Mouse (Mus musculus) limb, embryonic 12.5 days (tissue): ENCODE measurements around the gene Etd. TPM values are rescaled to one million over a fixed set of nuclear protein-coding genes. Genes with fewer than 3 reads are reported as not detected.
"Not testable (repeated sequence)": the region's sequence is repeated elsewhere in the genome, so short reads cannot be mapped to it uniquely, and the experiment has no call there.

Experiments used
- ATAC-seq: fragments of 200-750 bp; cut with Nextera tagmentation; 2 replicates; pipeline ENCODE4 v1.8.0; 2017; ENCODE audit warnings: low read depth, moderate TSS enrichment; ENCODE audit not compliant: insufficient number of reproducible peaks, insufficient read depth, low FRiP score, low TSS enrichment
- H3K27ac ChIP-seq: fragments of 300-500 bp; sonication (generic); 2 replicates; pipeline ENCODE4 v1.5.1; 2016; ENCODE audit warnings: mild to moderate bottlenecking, moderate library complexity
- H3K27me3 ChIP-seq: fragments of 300-500 bp; sonication (generic); 2 replicates; pipeline ENCODE4 v1.6.1; 2016; ENCODE audit warnings: mild to moderate bottlenecking, moderate library complexity
- H3K36me3 ChIP-seq: fragments of 300-500 bp; sonication (generic); 2 replicates; pipeline ENCODE4 v1.6.1; 2016; ENCODE audit warnings: mild to moderate bottlenecking, moderate library complexity
- H3K4me1 ChIP-seq: fragments of 300-500 bp; sonication (generic); replicated peaks from 2 replicates; pipeline ENCODE4 v1.6.1; 2016
- H3K4me2 ChIP-seq: fragments of 300-500 bp; sonication (generic); 2 replicates; pipeline ENCODE4 v1.6.1; 2016; ENCODE audit warnings: mild to moderate bottlenecking, moderate library complexity
- H3K4me3 ChIP-seq: fragments of 300-500 bp; sonication (generic); replicated peaks from 2 replicates; pipeline ENCODE4 v1.5.1; 2016; ENCODE audit warnings: mild to moderate bottlenecking
- H3K9ac ChIP-seq: fragments of 300-500 bp; sonication (generic); replicated peaks from 2 replicates; pipeline ENCODE4 v1.6.1; 2016; ENCODE audit warnings: mild to moderate bottlenecking, moderate library complexity
- H3K9me3 ChIP-seq: fragments of 300-500 bp; sonication (generic); 2 replicates; pipeline ENCODE4 v1.6.1; 2016; ENCODE audit warnings: mild to moderate bottlenecking, moderate library complexity
- WGBS: fragments of 180-500 bp; shearing (Covaris S2); methylation state at CpG from one replicate; pipeline ENCODE4 v1.1.7; 2016; 5-methylcytosine and 5-hydroxymethylcytosine counted together
- polyA plus RNA-seq: library from polyadenylated mRNA; unstranded; fragments of >200 nt; fragmentation: Nextera tagmentation; extraction: Ambion mirVana; gene quantifications from 2 replicates; pipeline ENCODE4 v1.2.1, GENCODE M21; 2016

Gene Etd
- not detected in 2 replicates for polyA plus RNA-seq

GRCm38 (mm10) chrX:53434618-53435017 lies at the start of gene Etd:
Gene Etd, plus strand, starts transcription at chrX:53434918.
- WGBS: 90% methylated on average over 3 of the region's 3 CpGs
- Histone ChIP-seq H3K4me2 (no peak within 1 kb of the TSS), H3K9ac (no peak within 1 kb of the TSS), H3K36me3 (no peaks in the 10 kb centered on the region), H3K4me1 (no peaks in the 10 kb centered on the region), H3K9me3 (no peaks in the 10 kb centered on the region), H3K27me3 (no peaks in the 10 kb centered on the region), H3K4me3 (no peak within 1 kb of the TSS), H3K27ac (no peak within 1 kb of the TSS)
- ATAC-seq: no peak

- Histone ChIP-seq H3K4me1 (no peaks in the 10 kb centered on the region), H3K27ac (no peak overlapping the region)
Measured at GRCm38 (mm10) chrX:53386362-53386761, 48.4 kb upstream of the Etd start.

DNA sequence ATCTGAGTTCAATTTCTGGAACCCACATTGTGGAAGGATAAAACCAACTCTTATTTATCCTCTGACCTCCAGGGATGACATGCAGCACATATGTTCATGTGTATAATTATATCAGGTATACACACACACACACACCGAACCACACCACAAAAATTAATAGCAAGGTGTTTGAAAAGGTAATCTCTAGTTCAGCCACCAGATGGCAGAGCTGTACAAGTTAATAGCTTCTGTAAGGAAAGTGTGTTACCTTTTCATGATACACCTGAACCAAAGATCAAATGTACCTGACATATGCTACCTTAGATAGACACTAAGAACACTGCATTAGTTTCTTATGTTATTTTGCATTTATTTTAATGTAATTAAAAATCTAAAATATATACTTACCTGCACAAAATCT lies 1.8 kb upstream of the Etd start:
- Histone ChIP-seq H3K4me3 (no peak overlapping the region), H3K27me3 (no peaks in the 10 kb centered on the region), H3K9me3 (no peaks in the 10 kb centered on the region), H3K27ac (no peak overlapping the region), H3K9ac (no peak overlapping the region), H3K4me1 (no peaks in the 10 kb centered on the region), H3K36me3 (no peaks in the 10 kb centered on the region), H3K4me2 (no peak overlapping the region)
- no peak for ATAC-seq
- WGBS: 82% methylated on average over 1 of the region's 1 CpGs

More at GRCm38 (mm10) chrX:53386362-53386761, 48.4 kb upstream of the Etd start:
- no peak overlapping the region for H3K9ac ChIP-seq
- H3K4me2 ChIP-seq: no peak overlapping the region
- 69% methylated on average over 3 of the region's 3 CpGs for WGBS
- no peaks in the 10 kb centered on the region for H3K36me3 ChIP-seq
- H3K27me3 ChIP-seq: no peaks in the 10 kb centered on the region
- H3K4me3 ChIP-seq: no peak overlapping the region
- ATAC-seq: no peak
- no peaks in the 10 kb centered on the region for H3K9me3 ChIP-seq

DNA sequence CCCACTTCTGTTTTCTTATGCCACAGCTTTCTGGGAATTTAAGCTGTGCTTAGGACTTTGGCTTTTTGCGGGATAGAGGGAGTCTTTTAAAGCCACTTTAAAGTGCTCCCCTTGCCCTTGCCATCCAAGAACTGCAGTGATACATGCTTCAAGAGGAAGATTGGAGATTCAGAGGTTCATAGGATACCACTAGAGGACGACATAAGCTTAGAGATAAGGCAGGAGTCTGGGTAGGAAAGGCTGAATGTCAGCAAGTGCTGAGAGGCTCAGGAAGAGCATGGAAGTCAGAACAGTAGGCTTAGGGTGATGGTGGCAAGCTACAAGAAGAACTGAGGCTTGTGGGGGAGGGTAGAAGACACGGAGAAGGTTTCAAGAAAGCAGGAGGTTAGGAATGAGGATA lies 24.9 kb downstream of the Etd start:
- no peak for ATAC-seq
- no peak overlapping the region for H3K4me3 ChIP-seq
- H3K4me2 ChIP-seq: no peak overlapping the region
- H3K9ac ChIP-seq: no peak overlapping the region
- no peaks in the 10 kb centered on the region for H3K36me3 ChIP-seq
- no peaks in the 10 kb centered on the region for H3K4me1 ChIP-seq
- no peak overlapping the region for H3K27ac ChIP-seq
- no peaks in the 10 kb centered on the region for H3K9me3 ChIP-seq
- WGBS: 38% methylated on average over 3 of the region's 3 CpGs
- no peaks in the 10 kb centered on the region for H3K27me3 ChIP-seq

DNA sequence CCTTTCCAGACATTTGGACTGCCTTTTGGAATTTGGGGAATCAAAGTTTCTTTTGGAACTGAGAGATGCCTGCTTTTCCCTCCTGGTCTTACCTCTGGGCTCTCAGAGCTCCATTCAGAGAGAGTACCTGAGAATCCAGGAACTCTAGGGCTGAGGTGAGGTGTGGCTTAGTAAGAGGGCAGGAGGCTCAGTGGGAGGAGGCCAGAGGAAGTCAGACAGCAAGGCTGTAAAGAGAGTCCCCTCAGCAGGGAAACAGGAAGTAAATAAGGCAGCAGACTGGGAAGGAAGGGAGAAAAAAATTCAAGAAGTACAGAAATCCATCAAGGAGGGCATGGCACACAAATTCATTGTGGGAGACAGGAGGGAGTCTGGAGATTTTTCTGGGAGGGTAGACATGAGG lies 29.5 kb downstream of the Etd start:
- H3K9ac ChIP-seq, H3K4me1 ChIP-seq, H3K4me2 ChIP-seq, ATAC-seq, H3K27me3 ChIP-seq, H3K9me3 ChIP-seq, H3K4me3 ChIP-seq, H3K27ac ChIP-seq, H3K36me3 ChIP-seq: not testable (repeated sequence)

Other genes with a start within 250 kb of the Etd start
- gene Plac1, start 194.8 kb upstream of the Etd start, polyA plus RNA-seq: 7.5 and 8.2 TPM in 2 replicates
- 7.8 TPM in 2 replicates for gene Fam122b, start 165.1 kb upstream of the Etd start, polyA plus RNA-seq
- not detected in 2 replicates for gene Fam122c, start 161.5 kb upstream of the Etd start, polyA plus RNA-seq
- 42.9 and 44.0 TPM in 2 replicates for gene Mospd1, start 64.4 kb upstream of the Etd start, polyA plus RNA-seq
- 31.6 and 31.9 TPM in 2 replicates for gene Rtl8c, start 173.1 kb downstream of the Etd start, polyA plus RNA-seq
- gene Gm14597, start 174.1 kb downstream of the Etd start, polyA plus RNA-seq: not detected in 2 replicates
- 51.2 and 53.2 TPM in 2 replicates for gene Rtl8a, start 208.8 kb downstream of the Etd start, polyA plus RNA-seq
- 48.0 and 48.2 TPM in 2 replicates for gene Rtl8b, start 235.5 kb downstream of the Etd start, polyA plus RNA-seq